Comparison of ENCODE assay signal across 15 mouse cellular contexts in the genomic region with DNA sequence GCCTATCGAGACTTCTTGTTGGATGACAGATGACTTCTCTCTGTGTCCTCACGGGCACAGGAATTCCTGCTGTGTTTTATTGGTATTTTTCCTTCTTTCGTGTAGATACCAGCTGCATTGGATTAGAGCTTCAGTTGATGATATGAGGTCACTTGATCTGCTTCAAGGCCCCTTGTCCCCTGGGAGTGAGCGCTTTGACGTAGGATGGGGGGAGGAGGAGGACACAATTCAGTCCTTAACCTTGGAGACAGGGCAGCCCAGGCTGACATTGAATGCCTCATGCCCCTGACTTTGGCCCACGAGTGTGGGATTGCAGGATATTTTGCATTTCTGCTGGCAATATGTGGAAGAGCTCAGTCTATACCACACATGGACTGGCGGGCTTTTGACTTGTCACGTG. TPM values are rescaled to one million over a fixed set of nuclear protein-coding genes. Genes with fewer than 3 reads are reported as not detected.
DNase-seq lines count a peak whose midpoint lies in the region; ATAC-seq and TF ChIP-seq lines count a peak whose summit lies in the region.
"Had no signal": no experiment of that assay in that cellular context is flagged by ENCODE, and none has a peak within 500 bp of the region (broad histone marks: within the 10 kb centered on the region; RNA-seq: fewer than 3 reads in every experiment).

No protein-coding gene starts in this region.

- H3K27me3 ChIP-seq in embryonic facial prominence, embryonic 14.5 days (replicated peaks; ENCODE audit: control insufficient read depth, insufficient read depth, low read length) = no peaks in the 10 kb centered on the region
- H3K27me3 ChIP-seq in embryonic facial prominence, embryonic 10.5 days (replicated peaks; ENCODE audit: low read depth, poor library complexity, severe bottlenecking) = no peaks in the 10 kb centered on the region
- H3K27me3 ChIP-seq: heart, embryonic 13.5 days had no signal

- no peak overlapping the region for H3K9ac ChIP-seq in embryonic facial prominence, embryonic 14.5 days (ENCODE audit: low read depth, low read length)
- H3K9ac ChIP-seq: heart, embryonic 13.5 days; liver, embryonic 14.5 days had no signal

- H3K4me2 ChIP-seq in embryonic facial prominence, embryonic 14.5 days (ENCODE audit: low read depth, low read length) = no peak overlapping the region
- H3K4me2 ChIP-seq: heart, embryonic 13.5 days had no signal

- no peak for TF ChIP-seq POLR2A in olfactory bulb, adult 2 months (IDR thresholded peaks at IDR 0.05; ENCODE audit: insufficient read depth, low read depth, low read length)

- DNase-seq in embryonic facial prominence, embryonic 14.5 days (ENCODE audit: low spot score) = peak; percentile 20
- no peak for DNase-seq in embryonic facial prominence, embryonic 10.5 days (ENCODE audit: low spot score)
- peak; percentile 26 for DNase-seq in kidney, postnatal 10 days
- DNase-seq in kidney, postnatal 14 days = no peak
- DNase-seq in adrenal gland, postnatal 36 days = peak; percentile 24 to 32
- no peak for DNase-seq in gastrocnemius, adult 2 months
- DNase-seq: cerebellum, adult 8-10 months; gastrocnemius, postnatal 10 days; kidney, postnatal 36 days; thymus, postnatal 4 days had no signal

- ATAC-seq in embryonic facial prominence, embryonic 14.5 days (ENCODE audit: low read depth) = no peak
- ATAC-seq: intestine, embryonic 16.5 days had no signal

- no peaks in the 10 kb centered on the region for H3K36me3 ChIP-seq in embryonic facial prominence, embryonic 14.5 days (ENCODE audit: control insufficient read depth, insufficient read depth, low read length)
- H3K36me3 ChIP-seq in embryonic facial prominence, embryonic 10.5 days (replicated peaks) = peaks cover 4% of the 10 kb centered on the region; the same call in 1 of the 2 replicates
- H3K36me3 ChIP-seq: heart, embryonic 13.5 days had no signal

- whole genome bisulfite sequencing in embryonic facial prominence, embryonic 14.5 days = 62% methylated on average over 8 of the region's 8 CpGs
- WGBS in embryonic facial prominence, embryonic 10.5 days = 78% methylated on average over 8 of the region's 8 CpGs
- WGBS in olfactory bulb, adult 2 months = 57% methylated on average over 8 of the region's 8 CpGs

- 0 out of 2 replicates have a peak, but pooled peaks cover 4% of the 10 kb centered on the region for H3K4me1 ChIP-seq in embryonic facial prominence, embryonic 14.5 days (ENCODE audit: control insufficient read depth, insufficient read depth, low read length)
- H3K4me1 ChIP-seq in embryonic facial prominence, embryonic 10.5 days = peaks cover 42% of the 10 kb centered on the region
- H3K4me1 ChIP-seq in olfactory bulb, adult 2 months (ENCODE audit: control insufficient read depth, insufficient read depth, low read length) = peaks cover 34% of the 10 kb centered on the region

- TF ChIP-seq CTCF in olfactory bulb, adult 2 months (IDR thresholded peaks at IDR 0.05; ENCODE audit: insufficient read depth, low read depth, low read length) = no peak
- no peak for TF ChIP-seq CTCF in gastrocnemius, adult 2 months (IDR thresholded peaks at IDR 0.05)

- no peak overlapping the region for H3K4me3 ChIP-seq in embryonic facial prominence, embryonic 14.5 days (ENCODE audit: low read depth, low read length)
- H3K4me3 ChIP-seq in embryonic facial prominence, embryonic 10.5 days = no peak overlapping the region
- no peak overlapping the region for H3K4me3 ChIP-seq in olfactory bulb, adult 2 months (ENCODE audit: insufficient read depth, low read depth, low read length)
- H3K4me3 ChIP-seq in gastrocnemius, adult 2 months = no peak overlapping the region
- H3K4me3 ChIP-seq: heart, embryonic 13.5 days had no signal

- H3K9me3 ChIP-seq in embryonic facial prominence, embryonic 14.5 days (ENCODE audit: control insufficient read depth, low read length) = no peaks in the 10 kb centered on the region
- no peaks in the 10 kb centered on the region for H3K9me3 ChIP-seq in embryonic facial prominence, embryonic 10.5 days
- H3K9me3 ChIP-seq: G1E; heart, embryonic 13.5 days had no signal

- no peak overlapping the region for H3K27ac ChIP-seq in embryonic facial prominence, embryonic 14.5 days (replicated peaks; ENCODE audit: low read depth, low read length)
- no peak overlapping the region for H3K27ac ChIP-seq in embryonic facial prominence, embryonic 10.5 days (replicated peaks)
- 0 out of 2 replicates have a peak overlapping the region, but pooled peaks have one; percentile 48 for H3K27ac ChIP-seq in olfactory bulb, adult 2 months (ENCODE audit: insufficient read depth, low read depth, low read length)
- H3K27ac ChIP-seq in gastrocnemius, adult 2 months = no peak overlapping the region
- H3K27ac ChIP-seq: heart, embryonic 13.5 days; liver, embryonic 14.5 days had no signal

- intact Hi-C loops in gastrocnemius, adult 2 months (cut with DNase I) = no loop called here

RNA-seq across cellular contexts. Expression of a gene that starts 28.6 kb away (rescaled TPM):
- 96.2 and 101 TPM in 2 replicates for polyA plus RNA-seq in embryonic facial prominence, embryonic 14.5 days (2014; fragmentation: Nextera tagmentation; extraction: Ambion mirVana)
- polyA plus RNA-seq in embryonic facial prominence, embryonic 10.5 days (2016; fragmentation: Nextera tagmentation; extraction: Ambion mirVana) = 104 and 109 TPM in 2 replicates
- 10 to 100 TPM; 67.5 to 72.7 TPM for total RNA-seq in adrenal gland, postnatal 36 days (2021)
- polyA plus RNA-seq in olfactory bulb, adult 2 months (2012; ENCODE audit: insufficient read depth, insufficient read length, low replicate concordance, missing spikeins) = not detected in 2 replicates
- 10 to 100 TPM; 49.5 to 50.7 TPM for total RNA-seq in gastrocnemius, adult 2 months (2021)

RNA-seq across cellular contexts. Expression of a gene that starts 29.0 kb away (rescaled TPM):
- 36.5 and 37.8 TPM in 2 replicates for polyA plus RNA-seq in embryonic facial prominence, embryonic 14.5 days (2014; fragmentation: Nextera tagmentation; extraction: Ambion mirVana)
- polyA plus RNA-seq in embryonic facial prominence, embryonic 10.5 days (2016; fragmentation: Nextera tagmentation; extraction: Ambion mirVana) = 35.8 and 41.8 TPM in 2 replicates
- 10 to 100 TPM; 27.1 to 32.8 TPM for total RNA-seq in adrenal gland, postnatal 36 days (2021)
- polyA plus RNA-seq in olfactory bulb, adult 2 months (2012; ENCODE audit: insufficient read depth, insufficient read length, low replicate concordance, missing spikeins) = not detected in 2 replicates
- total RNA-seq in gastrocnemius, adult 2 months (2021) = 10 to 100 TPM; 13.6 to 14.6 TPM

Comparison
In these comparisons a context has a peak if more than half of its experiments do, and no peak if none do; other contexts are left out.
1. DNase-seq: peak in embryonic facial prominence, embryonic 14.5 days (single experiment), kidney, postnatal 10 days (single experiment) and adrenal gland, postnatal 36 days (2 of 2); none in embryonic facial prominence, embryonic 10.5 days (single experiment), kidney, postnatal 14 days (single experiment) and gastrocnemius, adult 2 months (single experiment).
2. RNA of a gene that starts 29.0 kb away (polyA plus RNA-seq): 35.8 to 41.8 TPM in embryonic facial prominence, embryonic 10.5 days and 36.5 to 37.8 TPM in embryonic facial prominence, embryonic 14.5 days; not detected in olfactory bulb, adult 2 months; every median in the first group is over 10 times any median in the second.